ENCODE assay signal across 19 mouse cellular contexts in the genomic region with DNA sequence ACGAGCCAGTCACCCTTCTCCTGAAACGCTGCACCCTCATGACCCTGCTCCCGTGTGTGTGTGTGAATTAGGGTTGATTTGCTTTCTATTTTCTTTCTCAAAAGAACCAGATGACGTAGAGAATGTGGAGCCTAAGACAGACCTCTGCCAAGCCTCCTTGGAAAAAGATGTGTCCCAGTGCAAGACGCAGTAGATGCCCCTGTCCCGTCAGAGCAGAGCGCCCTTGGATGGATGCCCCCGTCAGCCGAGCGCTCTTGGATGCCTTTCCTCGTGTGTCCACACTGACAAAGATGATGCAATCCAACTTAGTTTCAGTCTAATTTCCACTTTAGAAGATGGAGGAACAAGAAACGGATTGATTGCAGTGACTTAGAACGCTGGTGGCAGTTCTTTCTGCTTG. TPM values are rescaled to one million over a fixed set of nuclear protein-coding genes. Genes with fewer than 3 reads are reported as not detected.
DNase-seq lines count a peak whose midpoint lies in the region; ATAC-seq and TF ChIP-seq lines count a peak whose summit lies in the region.
"Had no signal": no experiment of that assay in that cellular context is flagged by ENCODE, and none has a peak within 500 bp of the region (broad histone marks: within the 10 kb centered on the region; RNA-seq: fewer than 3 reads in every experiment).

No protein-coding gene starts in this region.

- intact Hi-C loops in left cerebral cortex, adult 2 months (cut with DNase I), result no loop called here

- peak; percentile 47; the same call in 1 of the 2 replicates for ATAC-seq in lung, embryonic 14.5 days (ENCODE audit: insufficient read depth)
- peak; percentile 52; the same call in 1 of the 2 replicates for ATAC-seq in lung, postnatal 0 days
- ATAC-seq: CD4-positive, CD25-positive, alpha-beta regulatory T cell, adult 4 months; forebrain, embryonic 15.5 days had no signal

- no peak overlapping the region for H3K9ac ChIP-seq in lung, embryonic 14.5 days
- H3K9ac ChIP-seq in lung, postnatal 0 days (replicated peaks; ENCODE audit: low read depth), result no peak overlapping the region
- H3K9ac ChIP-seq: embryonic facial prominence, embryonic 12.5 days; embryonic facial prominence, embryonic 15.5 days; forebrain, embryonic 15.5 days; hindbrain, embryonic 12.5 days; hindbrain, embryonic 15.5 days had no signal

- H3K4me2 ChIP-seq in lung, embryonic 14.5 days, result no peak overlapping the region
- no peak overlapping the region for H3K4me2 ChIP-seq in lung, postnatal 0 days (replicated peaks; ENCODE audit: low read depth, low read length)
- H3K4me2 ChIP-seq: embryonic facial prominence, embryonic 12.5 days; embryonic facial prominence, embryonic 15.5 days; forebrain, embryonic 15.5 days; heart, embryonic 11.5 days; hindbrain, embryonic 12.5 days; hindbrain, embryonic 15.5 days had no signal

- H3K27ac ChIP-seq in lung, embryonic 14.5 days (ENCODE audit: low read depth), result no peak overlapping the region
- H3K27ac ChIP-seq in lung, postnatal 0 days (ENCODE audit: low read length), result no peak overlapping the region
- H3K27ac ChIP-seq in left cerebral cortex, adult 2 months, result no peak overlapping the region
- H3K27ac ChIP-seq: embryonic facial prominence, embryonic 12.5 days; embryonic facial prominence, embryonic 15.5 days; forebrain, embryonic 15.5 days; hindbrain, embryonic 12.5 days; hindbrain, embryonic 15.5 days had no signal

- WGBS in lung, embryonic 14.5 days, result 83% methylated on average over 13 of the region's 13 CpGs
- 70% methylated on average over 13 of the region's 13 CpGs for WGBS in lung, postnatal 0 days

- H3K4me1 ChIP-seq in lung, embryonic 14.5 days (ENCODE audit: insufficient read depth), result no peaks in the 10 kb centered on the region
- H3K4me1 ChIP-seq in lung, postnatal 0 days (ENCODE audit: insufficient read depth, low read depth, low read length), result no peaks in the 10 kb centered on the region
- H3K4me1 ChIP-seq: embryonic facial prominence, embryonic 12.5 days; embryonic facial prominence, embryonic 15.5 days; forebrain, embryonic 15.5 days; hindbrain, embryonic 12.5 days; hindbrain, embryonic 15.5 days had no signal

- no peaks in the 10 kb centered on the region for H3K27me3 ChIP-seq in lung, embryonic 14.5 days (ENCODE audit: insufficient read depth, low read length)
- H3K27me3 ChIP-seq in lung, postnatal 0 days (replicated peaks; ENCODE audit: insufficient read depth, low read length), result no peaks in the 10 kb centered on the region
- H3K27me3 ChIP-seq: embryonic facial prominence, embryonic 12.5 days; embryonic facial prominence, embryonic 15.5 days; forebrain, embryonic 15.5 days; hindbrain, embryonic 12.5 days; hindbrain, embryonic 15.5 days had no signal

- no peak overlapping the region for H3K4me3 ChIP-seq in lung, embryonic 14.5 days (ENCODE audit: low read depth, low read length)
- H3K4me3 ChIP-seq in lung, postnatal 0 days (ENCODE audit: low read depth, low read length), result no peak overlapping the region
- no peak overlapping the region for H3K4me3 ChIP-seq in left cerebral cortex, adult 2 months
- H3K4me3 ChIP-seq: embryonic facial prominence, embryonic 12.5 days; embryonic facial prominence, embryonic 15.5 days; forebrain, embryonic 15.5 days; hindbrain, embryonic 12.5 days; hindbrain, embryonic 15.5 days had no signal

- DNase-seq in lung, embryonic 14.5 days, result no peak
- DNase-seq in lung, postnatal 4 days, result no peak
- peak; percentile 20 for DNase-seq in lung, postnatal 0 days (ENCODE audit: low spot score)
- no peak for DNase-seq in lung, adult 18-20 months
- DNase-seq in lung, postnatal 14 days, result peak; percentile 18
- DNase-seq in left cerebral cortex, adult 2 months (ENCODE audit: extremely low spot score in 1 of 2, low spot score in 2 of 2), result no peak
- DNase-seq: adrenal gland, adult 2 months; adrenal gland, postnatal 14 days; cerebellum, adult 11 months; cerebellum, adult 2 months; cerebellum, adult 9-11 months; cerebellum, postnatal 25 days had no signal

- TF ChIP-seq CTCF in lung, embryonic 14.5 days (IDR thresholded peaks at IDR 0.05; ENCODE audit: low read depth), result no peak
- no peak for TF ChIP-seq CTCF in lung, postnatal 0 days (IDR thresholded peaks at IDR 0.05)
- TF ChIP-seq CTCF in left cerebral cortex, adult 2 months (IDR thresholded peaks at IDR 0.05), result no peak

- TF ChIP-seq EP300 in lung, postnatal 0 days (IDR thresholded peaks at IDR 0.05), result no peak

- no peaks in the 10 kb centered on the region for H3K9me3 ChIP-seq in lung, embryonic 14.5 days (ENCODE audit: low read depth, low read length)
- H3K9me3 ChIP-seq in lung, postnatal 0 days (ENCODE audit: low read length), result no peaks in the 10 kb centered on the region
- H3K9me3 ChIP-seq: embryonic facial prominence, embryonic 12.5 days; embryonic facial prominence, embryonic 15.5 days; forebrain, embryonic 15.5 days; hindbrain, embryonic 12.5 days; hindbrain, embryonic 15.5 days had no signal

- peaks cover 53% of the 10 kb centered on the region for H3K36me3 ChIP-seq in lung, embryonic 14.5 days (ENCODE audit: insufficient read depth)
- peaks cover 3% of the 10 kb centered on the region; the same call in 1 of the 2 replicates for H3K36me3 ChIP-seq in lung, postnatal 0 days (ENCODE audit: insufficient read depth, low read length)
- H3K36me3 ChIP-seq: hindbrain, embryonic 15.5 days had no signal

RNA-seq across cellular contexts. Expression of gene Bdh2, which starts 8.0 kb away (rescaled TPM):
- 7.5 and 8.7 TPM in 2 replicates for polyA plus RNA-seq in lung, embryonic 14.5 days (2014; fragmentation: Nextera tagmentation; extraction: Ambion mirVana)
- polyA plus RNA-seq in lung, postnatal 0 days (2015; fragmentation: Nextera tagmentation; extraction: Ambion mirVana), result 5.8 and 5.9 TPM in 2 replicates
- total RNA-seq in left cerebral cortex, adult 2 months (2021), result 1 to 10 TPM; 3.2 to 4.0 TPM
- polyA plus RNA-seq: CD4-positive, CD25-positive, alpha-beta regulatory T cell, adult 4 months had no signal

RNA-seq across cellular contexts. Expression of gene Slc9b2, which starts 34.5 kb away (rescaled TPM):
- 1.1 and 2.2 TPM in 2 replicates for polyA plus RNA-seq in lung, embryonic 14.5 days (2014; fragmentation: Nextera tagmentation; extraction: Ambion mirVana)
- polyA plus RNA-seq in lung, postnatal 0 days (2015; fragmentation: Nextera tagmentation; extraction: Ambion mirVana), result 0.26 and 0.57 TPM in 2 replicates
- 1 to 10 TPM; 3.8 to 4.0 TPM for total RNA-seq in left cerebral cortex, adult 2 months (2021)

Comparison
In these comparisons a context has a peak if more than half of its experiments do, and no peak if none do; other contexts are left out.
1. DNase-seq: peak in lung, postnatal 0 days (single experiment) and lung, postnatal 14 days (single experiment); none in lung, embryonic 14.5 days (single experiment), lung, postnatal 4 days (0 of 2), lung, adult 18-20 months (0 of 2) and left cerebral cortex, adult 2 months (0 of 2).